Mouse (Mus musculus) ovary, adult 18-20 months (tissue): Measurements from ENCODE around the gene Ankrd37.

Experiments used
- DNase-seq: peaks from one replicate; pipeline ENCODE4 v3.0.0; 2022; ENCODE audit warnings: low spot score, mixed read lengths

The Ankrd37 gene

GRCm38 (mm10) chr8:46005596-46005995, at the start of gene Ankrd37:
TSS of gene Ankrd37 (minus strand) at chr8:46005707.
- DNase-seq, result no peak

- DNase-seq, result no peak
Measured at GRCm38 (mm10) chr8:46040260-46040659, 34.8 kb upstream of the Ankrd37 start.

- DNase-seq, result no peak
Measured at GRCm38 (mm10) chr8:46039666-46040065, 34.2 kb upstream of the Ankrd37 start.

DNA sequence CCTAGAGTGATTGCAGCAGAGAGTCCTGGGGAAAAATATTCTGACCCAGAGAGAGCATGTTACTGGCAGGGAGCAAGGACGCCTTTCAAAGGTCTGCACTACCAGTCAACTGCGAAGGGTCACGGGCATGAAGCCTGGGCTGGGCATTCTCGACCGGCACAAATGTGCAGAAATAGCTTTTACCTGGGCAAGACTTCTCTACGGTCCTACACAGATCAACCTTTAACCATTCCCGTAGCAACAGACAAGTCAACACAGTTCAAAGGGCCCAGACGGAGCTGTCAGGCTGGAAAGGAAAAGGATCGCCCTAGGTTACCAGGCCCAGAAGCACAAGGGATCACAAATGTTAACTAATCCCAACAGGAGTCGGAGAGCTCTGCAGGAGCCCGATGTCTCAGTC, 30.7 kb upstream of the Ankrd37 start:
- DNase-seq, result no peak

GRCm38 (mm10) chr8:46024392-46024791, 18.9 kb upstream of the Ankrd37 start:
- no peak for DNase-seq

- no peak for DNase-seq
Measured at GRCm38 (mm10) chr8:46022758-46023157, 17.3 kb upstream of the Ankrd37 start.

- no peak for DNase-seq
Measured at GRCm38 (mm10) chr8:46022203-46022602, 16.7 kb upstream of the Ankrd37 start.

DNA sequence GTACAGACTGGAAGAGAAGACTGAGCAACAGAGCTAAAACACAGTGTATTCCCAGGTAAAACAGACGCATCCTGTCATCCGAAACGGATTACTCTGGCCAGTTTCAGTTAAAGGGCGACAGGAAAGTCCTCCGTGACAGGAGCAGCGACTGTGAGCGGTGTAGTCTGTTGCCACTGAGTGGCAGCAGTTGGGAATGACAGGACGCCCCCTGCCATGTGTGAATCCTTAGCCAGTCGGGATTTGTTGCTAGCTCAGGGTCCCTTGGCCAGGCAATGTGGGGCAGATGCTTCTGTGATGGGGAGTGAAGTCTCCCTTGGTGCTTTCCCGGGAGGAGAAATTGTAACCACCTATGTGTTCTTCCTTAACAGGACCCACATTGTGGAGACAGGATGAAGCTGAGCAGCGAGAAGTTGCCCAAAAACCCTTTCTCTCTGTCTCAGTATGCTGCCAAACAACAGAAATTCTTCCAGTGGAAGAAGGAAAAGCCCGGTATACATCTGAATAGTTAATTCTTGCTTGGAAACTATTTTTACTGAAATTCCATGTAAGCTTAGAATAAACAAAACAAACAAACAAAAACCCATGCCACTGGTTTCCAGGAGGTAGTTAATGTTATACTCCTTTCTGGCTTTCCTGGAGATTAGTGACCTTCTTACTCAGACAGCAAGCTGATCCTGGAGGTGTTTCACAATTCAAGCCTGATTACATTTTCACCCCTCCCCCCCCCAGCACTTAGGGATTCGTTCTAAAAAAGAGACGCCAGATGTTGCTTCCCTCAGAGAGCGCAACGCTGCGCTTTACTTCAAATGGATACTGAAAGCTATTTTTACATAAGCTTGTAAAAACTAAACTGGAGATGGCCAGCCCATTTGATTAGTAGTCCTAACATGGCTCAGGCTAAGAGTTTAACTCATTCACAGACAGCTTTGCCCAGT, 5.5 kb upstream of the Ankrd37 start:
- no peak for DNase-seq

- no peak for DNase-seq
Measured at GRCm38 (mm10) chr8:46010306-46010705, 4.8 kb upstream of the Ankrd37 start.

DNA sequence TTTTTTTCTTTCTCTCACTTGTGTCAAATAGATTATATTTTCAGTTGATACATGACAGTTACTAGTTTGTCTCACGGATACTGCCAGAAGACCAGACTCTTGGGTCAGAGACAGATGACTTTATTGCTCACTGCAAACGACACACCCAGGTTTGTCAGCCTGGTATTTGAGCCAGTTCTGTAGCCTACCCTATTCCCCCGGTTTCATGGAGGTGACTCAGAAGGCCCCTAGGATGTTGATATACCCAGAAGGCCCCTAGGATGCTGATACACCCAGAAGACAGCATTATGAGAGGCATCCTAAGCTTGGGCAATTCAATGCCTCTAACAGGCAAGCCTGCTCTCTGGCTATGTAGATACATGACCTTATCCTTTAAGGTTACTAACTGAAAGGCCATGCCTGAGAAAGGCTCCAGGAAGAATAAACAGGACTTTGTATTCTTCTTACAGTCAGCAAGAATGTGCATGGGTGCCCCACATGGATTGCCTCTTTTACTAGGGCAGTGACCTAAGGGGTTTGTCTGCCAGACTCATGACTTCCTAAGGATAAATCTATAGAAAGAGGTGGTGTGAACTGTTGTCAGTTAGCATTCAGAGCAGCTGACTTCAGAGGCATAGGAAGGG, 1.7 kb upstream of the Ankrd37 start:
- DNase-seq, result no peak

DNA sequence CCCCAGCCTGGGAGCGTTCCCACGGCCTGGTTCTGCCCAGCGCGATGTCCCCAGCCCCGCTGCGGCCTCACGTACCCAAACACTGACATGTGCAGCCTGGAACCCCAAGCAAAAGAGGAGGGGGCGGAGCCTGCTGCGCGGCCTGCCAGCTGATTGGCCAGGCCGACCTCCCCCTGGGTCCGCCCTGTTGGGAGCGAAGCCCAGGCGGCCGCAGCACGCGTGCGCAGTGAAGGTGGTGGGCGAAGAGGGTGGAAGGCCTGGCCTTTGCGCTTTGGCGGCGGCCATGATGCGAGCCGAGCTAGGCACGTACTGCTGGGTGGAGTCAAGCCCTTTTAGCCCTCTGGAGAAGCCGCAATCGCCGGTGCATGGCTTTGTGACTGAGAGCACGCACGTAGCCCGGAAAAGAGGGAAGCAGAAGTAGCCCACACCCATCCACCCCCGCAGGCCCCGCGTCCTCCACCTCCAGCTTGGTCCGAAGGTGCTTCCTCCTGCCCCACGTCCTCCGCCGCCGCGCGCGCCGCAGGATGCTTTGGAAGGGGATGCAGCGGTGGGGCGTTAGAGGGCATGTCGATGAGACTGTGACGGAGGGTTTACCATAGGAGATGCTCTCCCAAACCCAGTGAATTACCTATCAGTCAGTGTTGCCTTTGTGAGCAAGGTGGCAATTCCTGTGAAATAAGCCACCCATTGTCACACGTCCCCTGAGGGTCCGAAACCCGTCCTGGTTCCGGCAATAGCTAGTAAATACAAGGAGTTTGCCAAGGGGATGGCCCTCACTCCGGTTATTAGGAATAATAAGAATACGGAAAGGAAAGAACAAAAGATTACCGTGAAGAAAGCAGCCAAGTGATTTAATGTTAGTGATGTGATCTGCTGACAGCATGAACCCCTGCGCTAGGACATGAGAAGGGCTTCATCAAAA, 5.5 kb downstream of the Ankrd37 start:
- peak; percentile 98 for DNase-seq

DNA sequence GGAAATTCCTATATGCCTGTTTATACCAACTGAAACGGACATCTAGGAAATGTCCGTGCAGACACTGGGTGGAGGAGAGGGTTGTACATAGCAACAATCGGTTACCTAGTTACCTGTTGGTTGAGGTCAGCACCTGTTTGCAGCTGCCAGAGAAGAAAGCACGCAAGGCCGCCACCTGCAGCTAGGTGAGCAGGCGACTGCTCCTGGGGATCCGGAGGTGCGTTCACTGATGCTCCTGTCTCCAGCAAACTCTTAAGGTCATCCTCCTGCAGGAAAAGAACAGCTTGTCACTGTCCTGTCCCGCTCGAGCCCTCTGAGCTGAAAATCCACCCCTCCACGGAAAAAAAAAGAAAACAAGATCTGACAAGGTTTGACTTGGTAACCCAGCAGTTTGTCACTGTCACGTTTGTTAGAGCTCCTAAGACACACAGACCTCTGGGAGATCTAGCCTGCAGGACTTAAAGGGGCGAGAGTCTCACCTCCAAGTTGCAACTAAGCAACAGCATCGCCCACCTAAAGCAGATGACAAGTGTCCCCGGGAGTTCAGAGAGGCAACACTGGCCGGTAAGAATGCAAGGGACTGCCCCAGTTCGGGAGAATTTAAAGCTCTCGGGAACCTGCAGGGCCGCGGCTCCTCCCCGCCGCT, 6.2 kb downstream of the Ankrd37 start, which contains the start of gene Lrp2bp:
Lrp2bp (plus strand) TSS at position 166 of the 646 bp plus-strand sequence.
- no peak for DNase-seq

- no peak for DNase-seq
Measured at GRCm38 (mm10) chr8:45998228-45998627, 7.3 kb downstream of the Ankrd37 start.

DNA sequence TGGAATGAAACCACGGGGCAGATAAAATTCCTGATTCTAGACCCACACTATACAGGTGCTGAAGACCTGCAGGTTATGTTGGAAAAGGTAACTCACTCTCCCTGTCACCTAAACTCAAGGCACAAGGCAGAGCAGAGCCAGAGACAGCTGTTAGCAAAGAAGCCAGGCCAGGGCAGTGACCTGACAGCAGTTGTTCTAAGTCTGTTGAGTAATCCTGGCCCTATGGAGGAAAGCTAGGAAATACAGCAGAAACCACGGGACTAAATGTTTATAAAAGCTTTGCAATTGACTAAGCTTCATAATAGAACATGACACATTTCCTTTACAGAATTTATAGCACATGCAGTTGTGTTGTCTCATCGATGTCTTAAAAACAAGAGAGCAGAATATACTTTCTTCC, 9.9 kb downstream of the Ankrd37 start:
- DNase-seq, result no peak

GRCm38 (mm10) chr8:45994111-45994510, 11.4 kb downstream of the Ankrd37 start:
- DNase-seq, result no peak

GRCm38 (mm10) chr8:45990631-45991310, 14.7 kb downstream of the Ankrd37 start:
- no peak for DNase-seq

- DNase-seq, result no peak
Measured at GRCm38 (mm10) chr8:45988189-45988588, 17.3 kb downstream of the Ankrd37 start.

DNA sequence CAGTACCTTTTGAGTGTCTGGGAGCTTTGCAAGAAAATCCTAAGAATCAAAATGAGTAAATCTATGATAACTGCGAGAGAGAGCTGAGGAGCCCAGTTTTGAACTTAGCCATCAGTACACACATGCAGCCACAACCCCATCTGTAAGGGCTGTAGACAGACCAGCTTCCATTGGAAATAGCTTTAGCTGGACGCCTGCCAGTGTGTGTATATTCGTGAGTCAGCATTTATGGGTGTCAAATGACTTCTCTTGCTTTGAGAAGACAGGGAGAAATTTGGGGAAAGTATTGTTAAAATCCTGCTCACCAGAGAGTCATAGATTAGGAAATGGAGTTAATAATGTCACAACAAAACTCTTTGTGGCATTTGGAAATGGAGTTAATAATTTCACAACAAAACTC, 18.8 kb downstream of the Ankrd37 start:
- no peak for DNase-seq

- DNase-seq, result no peak
Measured at GRCm38 (mm10) chr8:45975837-45976468, 29.6 kb downstream of the Ankrd37 start.

GRCm38 (mm10) chr8:45975126-45975836, 30.2 kb downstream of the Ankrd37 start, which contains the start of the genes 1700029J07Rik and Ufsp2:
TSS of gene 1700029J07Rik (minus strand) at chr8:45975252.
TSS of gene Ufsp2 (plus strand) at chr8:45975528.
- peak; percentile 94 for DNase-seq
